ENCODE assay signal across 27 mouse cellular contexts in the genomic region with DNA sequence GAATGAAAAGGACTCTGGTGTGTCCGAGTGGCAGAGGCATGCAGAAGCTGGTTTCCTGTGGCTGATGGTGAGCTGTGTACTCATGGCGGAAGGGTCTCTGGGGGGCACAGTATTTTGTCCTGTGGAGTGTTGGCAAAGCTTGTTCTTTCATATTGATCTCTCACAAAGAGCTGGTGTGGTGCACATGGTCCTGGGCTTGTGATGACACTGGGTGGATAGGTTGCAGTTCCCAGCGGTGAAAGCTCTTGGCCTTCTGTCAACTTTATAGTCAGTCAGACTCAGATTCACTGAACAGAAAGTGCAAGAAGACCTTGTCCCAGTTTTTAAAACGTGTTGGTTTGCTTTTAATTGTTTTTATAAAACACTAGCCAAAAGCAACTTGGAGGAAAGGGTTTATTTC.
DNase-seq lines count a peak whose midpoint lies in the region; ATAC-seq and TF ChIP-seq lines count a peak whose summit lies in the region.
"Had no signal": no experiment of that assay in that cellular context is flagged by ENCODE, and none has a peak within 500 bp of the region (broad histone marks: within the 10 kb centered on the region; RNA-seq: fewer than 3 reads in every experiment).

No protein-coding gene starts in this region.

- no peak overlapping the region for H3K4me3 ChIP-seq in gastrocnemius, adult 2 months
- no peak overlapping the region for H3K4me3 ChIP-seq in kidney, embryonic 15.5 days (replicated peaks)
- no peak overlapping the region for H3K4me3 ChIP-seq in liver, adult 2 months (ENCODE audit: insufficient read depth, low read depth, low read length)
- H3K4me3 ChIP-seq in neural tube, embryonic 13.5 days, result no peak overlapping the region
- H3K4me3 ChIP-seq in neural tube, embryonic 15.5 days (replicated peaks), result no peak overlapping the region
- H3K4me3 ChIP-seq: forebrain, embryonic 10.5 days; forebrain, embryonic 13.5 days; heart, adult 2 months; heart, embryonic 10.5 days; heart, embryonic 13.5 days; hindbrain, embryonic 12.5 days; hindbrain, embryonic 15.5 days had no signal

- no peak for ATAC-seq in kidney, embryonic 15.5 days (replicated peaks; ENCODE audit: low FRiP score)
- 0 out of 2 replicates have a peak, but pooled peaks have one; percentile 40 for ATAC-seq in neural tube, embryonic 13.5 days (ENCODE audit: low read depth)
- ATAC-seq in neural tube, embryonic 15.5 days (ENCODE audit: low FRiP score), result no peak
- ATAC-seq: forebrain, embryonic 13.5 days; forebrain, embryonic 16.5 days; Patski had no signal

- H3K27ac ChIP-seq in gastrocnemius, adult 2 months, result peak overlapping the region; percentile 67
- no peak overlapping the region for H3K27ac ChIP-seq in kidney, embryonic 15.5 days
- H3K27ac ChIP-seq in liver, adult 2 months (replicated peaks; ENCODE audit: insufficient read depth, low read depth, low read length), result peak overlapping the region; percentile 19; the same call in 1 of the 2 replicates
- H3K27ac ChIP-seq in neural tube, embryonic 13.5 days (replicated peaks), result no peak overlapping the region
- no peak overlapping the region for H3K27ac ChIP-seq in neural tube, embryonic 15.5 days (replicated peaks)
- H3K27ac ChIP-seq: forebrain, embryonic 10.5 days; forebrain, embryonic 13.5 days; heart, adult 2 months; heart, embryonic 10.5 days; heart, embryonic 13.5 days; hindbrain, embryonic 12.5 days; hindbrain, embryonic 15.5 days had no signal

- H3K27me3 ChIP-seq in kidney, embryonic 15.5 days, result no peaks in the 10 kb centered on the region
- H3K27me3 ChIP-seq in liver, adult 2 months (ENCODE audit: control insufficient read depth, insufficient read depth, low read length), result no peaks in the 10 kb centered on the region
- no peaks in the 10 kb centered on the region for H3K27me3 ChIP-seq in neural tube, embryonic 13.5 days
- no peaks in the 10 kb centered on the region for H3K27me3 ChIP-seq in neural tube, embryonic 15.5 days (replicated peaks)
- H3K27me3 ChIP-seq: CH12.LX; forebrain, embryonic 13.5 days; heart, embryonic 13.5 days; hindbrain, embryonic 12.5 days; hindbrain, embryonic 15.5 days; Patski had no signal

- intact Hi-C loops in gastrocnemius, adult 2 months (cut with DNase I), result no loop called here

- no peak for TF ChIP-seq POLR2A in liver, adult 2 months (IDR thresholded peaks at IDR 0.05; ENCODE audit: extremely low read depth, insufficient read depth, low read length)

- no peak overlapping the region for H3K9ac ChIP-seq in kidney, embryonic 15.5 days
- H3K9ac ChIP-seq in liver, adult 2 months (ENCODE audit: low read depth, low read length), result no peak overlapping the region
- no peak overlapping the region for H3K9ac ChIP-seq in neural tube, embryonic 13.5 days
- no peak overlapping the region for H3K9ac ChIP-seq in neural tube, embryonic 15.5 days (replicated peaks)
- H3K9ac ChIP-seq: forebrain, embryonic 13.5 days; heart, embryonic 13.5 days; hindbrain, embryonic 12.5 days; hindbrain, embryonic 15.5 days had no signal

- H3K36me3 ChIP-seq in kidney, embryonic 15.5 days, result peaks cover 42% of the 10 kb centered on the region
- peaks cover 5% of the 10 kb centered on the region; the same call in 1 of the 2 replicates for H3K36me3 ChIP-seq in liver, adult 2 months (ENCODE audit: control insufficient read depth, insufficient read depth, low read length)
- H3K36me3 ChIP-seq in neural tube, embryonic 13.5 days, result peaks cover 24% of the 10 kb centered on the region
- H3K36me3 ChIP-seq in neural tube, embryonic 15.5 days, result peaks cover 18% of the 10 kb centered on the region

- DNase-seq in gastrocnemius, adult 2 months, result no peak
- no peak for DNase-seq in gastrocnemius, postnatal 25 days
- DNase-seq in kidney, adult 9 months, result peak; percentile 45
- DNase-seq in liver, adult 2 months (ENCODE audit: extremely low read depth, low read depth, low spot score), result peak; percentile 81
- no peak for DNase-seq in liver
- DNase-seq: adrenal gland, adult 8-10 months; adrenal gland, postnatal 25 days; B cell, adult 2 months; cerebellum, adult 18-20 months; cerebellum, adult 9-10 months; cerebellum, postnatal 14 days; gastrocnemius, postnatal 14 days; heart, adult 2 months; heart, postnatal 14 days had no signal

- no peak overlapping the region for H3K4me2 ChIP-seq in kidney, embryonic 15.5 days
- H3K4me2 ChIP-seq in neural tube, embryonic 13.5 days, result no peak overlapping the region
- H3K4me2 ChIP-seq in neural tube, embryonic 15.5 days, result no peak overlapping the region
- H3K4me2 ChIP-seq: forebrain, embryonic 13.5 days; heart, embryonic 13.5 days; hindbrain, embryonic 12.5 days; hindbrain, embryonic 15.5 days had no signal

- H3K79me2 ChIP-seq in liver, adult 2 months (ENCODE audit: control insufficient read depth, insufficient read depth, low read length), result no peaks in the 10 kb centered on the region; the same call in 1 of the 2 replicates

- H3K9me3 ChIP-seq in kidney, embryonic 15.5 days (replicated peaks), result no peaks in the 10 kb centered on the region
- no peaks in the 10 kb centered on the region for H3K9me3 ChIP-seq in neural tube, embryonic 13.5 days
- H3K9me3 ChIP-seq in neural tube, embryonic 15.5 days (replicated peaks), result 0 out of 2 replicates have a peak, but pooled peaks cover 4% of the 10 kb centered on the region
- H3K9me3 ChIP-seq: forebrain, embryonic 10.5 days; forebrain, embryonic 13.5 days; G1E; heart, embryonic 10.5 days; heart, embryonic 13.5 days; hindbrain, embryonic 12.5 days; hindbrain, embryonic 15.5 days had no signal

- H3K4me1 ChIP-seq in kidney, embryonic 15.5 days, result peaks cover 6% of the 10 kb centered on the region; the same call in 1 of the 2 replicates
- H3K4me1 ChIP-seq in liver, adult 2 months (ENCODE audit: control insufficient read depth, insufficient read depth, low read length), result peaks cover 18% of the 10 kb centered on the region
- H3K4me1 ChIP-seq in neural tube, embryonic 13.5 days (replicated peaks), result peaks cover 19% of the 10 kb centered on the region
- H3K4me1 ChIP-seq in neural tube, embryonic 15.5 days, result 0 out of 2 replicates have a peak, but pooled peaks cover 23% of the 10 kb centered on the region
- H3K4me1 ChIP-seq: forebrain, embryonic 10.5 days; forebrain, embryonic 13.5 days; hindbrain, embryonic 12.5 days had no signal

- 84% methylated on average over 4 of the region's 4 CpGs for WGBS in kidney, embryonic 15.5 days
- WGBS in liver, adult 2 months, result 50% methylated on average over 4 of the region's 4 CpGs
- whole genome bisulfite sequencing in neural tube, embryonic 13.5 days, result 77% methylated on average over 4 of the region's 4 CpGs
- WGBS in neural tube, embryonic 15.5 days, result 74% methylated on average over 4 of the region's 4 CpGs

- TF ChIP-seq CTCF in gastrocnemius, adult 2 months (IDR thresholded peaks at IDR 0.05), result no peak
- TF ChIP-seq CTCF in liver, adult 2 months (IDR thresholded peaks at IDR 0.05; ENCODE audit: low read depth, low read length), result no peak

Comparison
In these comparisons a context has a peak if more than half of its experiments do, and no peak if none do; other contexts are left out.
1. DNase-seq: peak in kidney, adult 9 months (single experiment) and liver, adult 2 months (single experiment); none in gastrocnemius, adult 2 months (single experiment), gastrocnemius, postnatal 25 days (single experiment) and liver (single experiment).
2. H3K27ac ChIP-seq: peak in gastrocnemius, adult 2 months (single experiment) and liver, adult 2 months (single experiment); none in kidney, embryonic 15.5 days (single experiment), neural tube, embryonic 13.5 days (single experiment) and neural tube, embryonic 15.5 days (single experiment).